Mouse (Mus musculus) layer of hippocampus, adult 9-10 months (tissue): ENCODE measurements at regions not wholly inside any gene's neighbourhood (a gene's known extent, or its start where the extent isn't known, plus 50 kb on each side); places are given as distances from the start of the nearest gene placed in this dataset.

Experiments
- DNase-seq: peaks from one replicate; pipeline ENCODE4 v3.0.0; 2022; ENCODE audit warnings: low spot score

DNA sequence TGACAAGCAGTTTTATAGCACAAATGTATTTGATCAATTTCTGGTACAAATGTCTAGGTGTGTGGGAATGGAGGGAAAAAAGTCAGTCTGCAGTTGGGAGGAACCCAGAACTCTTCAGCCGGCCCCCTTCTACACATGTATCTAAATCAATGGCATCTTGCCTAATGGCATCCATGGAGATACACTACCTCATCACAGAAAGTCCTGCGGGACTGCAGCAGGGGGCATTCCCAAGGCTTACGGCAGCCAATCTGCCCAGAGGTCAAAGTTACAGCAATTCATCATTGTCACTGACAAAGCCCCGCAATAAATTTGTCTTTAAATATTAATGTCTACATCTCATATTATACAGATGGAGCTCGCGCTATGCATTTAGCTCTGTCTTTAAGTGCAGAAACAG, 135.7 kb upstream of the Arhgap5 start:
- DNase-seq = no peak

DNA sequence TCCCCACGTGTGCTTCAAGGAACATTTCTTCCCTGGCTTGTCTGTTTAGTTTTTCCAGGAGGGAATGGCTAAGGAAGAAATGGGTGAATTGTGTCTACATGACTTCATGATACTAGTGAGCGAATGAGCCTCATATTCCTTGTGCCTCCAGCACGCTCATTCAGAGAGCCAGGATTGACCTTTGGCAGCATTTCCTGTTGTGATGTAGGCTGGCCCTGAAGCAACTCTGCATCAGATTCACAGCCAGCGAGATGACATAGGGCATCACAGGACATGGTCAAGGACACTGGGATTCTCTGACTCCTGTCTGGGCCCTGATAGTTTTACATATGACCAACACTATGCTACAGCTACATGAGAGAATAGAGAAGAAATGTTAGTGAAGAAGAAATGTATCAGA, 135.3 kb upstream of the Arhgap5 start:
- no peak for DNase-seq

DNA sequence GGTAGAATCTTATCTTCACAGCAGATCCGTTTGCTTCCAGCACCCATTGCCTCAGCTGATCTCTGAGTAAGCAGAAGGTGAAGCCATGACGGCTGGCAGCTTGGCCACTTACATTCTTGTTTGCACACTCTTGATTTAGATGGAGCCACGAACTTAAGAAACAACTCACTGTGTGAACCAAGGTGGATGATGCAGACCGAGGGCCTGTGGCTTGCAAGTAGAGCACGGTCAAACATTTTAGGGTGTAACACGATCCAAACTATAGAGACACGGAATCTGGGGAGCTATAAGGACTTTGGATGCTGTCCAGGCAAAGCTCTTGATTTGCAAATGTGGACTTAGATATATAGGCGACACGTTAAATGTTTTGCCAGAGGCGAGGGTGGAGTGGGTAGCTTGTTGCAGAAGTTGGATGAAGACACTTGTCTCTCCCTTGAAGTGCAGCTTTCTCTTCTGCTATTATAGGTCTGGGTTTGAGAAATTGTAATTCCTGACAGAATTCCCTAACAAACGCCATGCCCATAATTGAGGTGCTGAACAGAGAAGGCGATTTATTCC, 133.5 kb upstream of the Arhgap5 start:
- no peak for DNase-seq

DNA sequence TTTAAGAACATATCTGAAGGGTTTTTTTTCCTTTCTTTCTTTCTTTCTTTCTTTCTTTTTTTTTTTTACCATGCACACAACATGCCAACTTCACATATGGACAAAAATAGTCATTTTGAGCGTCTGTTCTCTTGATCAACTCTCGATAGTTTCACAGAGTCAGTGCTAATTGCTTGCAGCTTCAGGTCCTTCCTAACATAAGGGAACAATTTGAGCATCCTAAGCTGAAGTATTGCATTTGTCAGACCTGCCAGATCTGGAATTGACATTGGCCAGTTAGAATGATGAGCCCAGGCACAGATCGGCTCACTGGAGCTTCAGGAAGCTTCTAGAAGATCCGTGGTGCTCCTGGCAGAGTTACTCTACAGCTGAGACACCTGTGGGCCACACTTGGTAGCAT, 128.7 kb upstream of the Arhgap5 start:
- no peak for DNase-seq

DNA sequence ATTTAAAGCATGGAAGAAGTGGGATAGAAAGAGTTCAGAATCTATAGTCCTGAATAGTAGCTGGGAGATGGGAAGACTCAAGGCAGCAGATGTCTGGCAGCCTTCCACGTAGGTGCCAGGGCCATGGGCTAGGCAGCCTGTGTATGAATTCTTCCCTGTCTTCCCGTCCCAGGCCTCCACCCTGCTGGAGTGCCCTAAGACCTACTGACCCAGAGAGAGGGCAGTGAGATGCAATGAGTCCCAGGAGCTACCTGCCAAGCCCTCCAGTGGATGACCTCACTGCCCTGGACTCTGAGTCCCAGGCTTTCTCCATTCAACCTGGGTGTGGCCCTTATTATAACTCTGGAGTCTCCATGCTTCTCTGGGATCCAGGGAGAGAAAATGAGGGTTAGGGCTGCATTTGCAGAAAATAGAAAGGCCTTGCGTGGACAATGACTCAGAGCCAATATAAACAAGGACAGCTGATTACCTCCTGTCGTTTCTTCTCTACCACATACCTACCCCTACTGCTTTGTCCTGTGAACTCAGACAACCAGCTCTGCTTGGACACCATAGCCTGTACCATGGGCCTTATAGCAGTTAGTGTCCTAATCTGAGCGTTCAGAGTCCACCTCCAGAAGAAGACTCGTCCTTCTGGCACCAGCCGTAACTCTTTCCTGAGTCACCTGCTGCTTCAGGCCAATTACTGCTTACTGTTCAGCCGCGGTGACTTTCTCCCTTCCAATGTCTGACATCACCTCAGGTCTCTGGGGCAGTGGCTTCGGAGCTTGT, 126.9 kb upstream of the Arhgap5 start:
- no peak for DNase-seq

DNA sequence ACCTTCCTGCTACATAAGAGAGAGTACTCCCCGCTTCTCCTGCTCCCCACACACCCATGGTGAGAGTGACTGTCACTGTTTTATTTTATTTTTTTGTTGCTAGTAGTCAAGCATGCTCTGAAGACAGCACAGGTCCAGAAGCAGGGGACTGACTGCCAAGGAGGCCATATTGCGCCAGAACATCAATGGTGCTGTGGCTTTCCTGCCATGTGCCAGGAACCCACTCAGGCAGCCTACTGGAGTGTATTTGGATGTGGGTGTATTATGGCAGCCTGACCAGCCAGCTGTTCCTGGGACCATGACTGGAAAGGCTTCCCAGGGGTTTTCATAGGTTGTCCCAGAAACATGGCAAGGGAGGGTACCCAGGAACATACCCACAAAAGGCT, 126.3 kb upstream of the Arhgap5 start:
- DNase-seq = no peak

DNA sequence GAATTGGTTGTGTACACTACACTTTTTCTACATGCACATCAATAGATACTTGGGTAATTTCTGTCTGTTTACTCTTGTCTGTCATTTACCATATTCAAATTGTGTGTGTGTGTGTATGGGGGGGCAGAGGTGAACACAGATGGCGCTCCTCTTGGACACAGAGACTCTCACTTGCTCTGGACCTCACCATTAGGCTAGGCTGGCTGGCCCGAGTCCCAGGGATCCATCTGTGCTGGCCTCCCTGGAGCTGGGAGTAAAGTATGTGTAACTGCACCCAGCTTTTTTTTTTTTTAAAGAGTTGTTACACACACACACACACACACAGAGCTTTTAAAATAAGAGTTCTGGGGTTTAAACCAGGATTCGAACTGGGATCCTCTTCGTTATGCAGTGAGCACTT, 124.5 kb upstream of the Arhgap5 start:
- DNase-seq = no peak

DNA sequence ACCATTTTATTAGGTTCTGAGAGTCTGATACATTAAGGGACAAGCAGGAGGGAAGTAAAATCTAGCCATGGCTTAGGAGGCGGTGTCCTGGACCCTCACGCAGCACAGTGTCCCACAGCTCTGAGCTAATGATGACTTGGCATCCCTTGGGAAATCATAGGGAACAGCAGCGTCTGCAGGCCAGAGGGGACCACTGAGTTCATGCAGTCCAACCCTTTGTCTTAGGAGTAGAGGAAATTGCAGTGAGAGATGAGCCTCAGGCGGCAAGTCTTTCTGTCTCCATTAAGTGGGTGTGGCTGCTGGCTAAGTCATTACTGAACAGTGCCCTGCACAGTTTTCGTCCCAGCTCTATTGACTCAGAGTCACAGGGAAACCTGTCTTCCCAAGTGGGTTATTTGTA, 123.8 kb upstream of the Arhgap5 start:
- DNase-seq = no peak

DNA sequence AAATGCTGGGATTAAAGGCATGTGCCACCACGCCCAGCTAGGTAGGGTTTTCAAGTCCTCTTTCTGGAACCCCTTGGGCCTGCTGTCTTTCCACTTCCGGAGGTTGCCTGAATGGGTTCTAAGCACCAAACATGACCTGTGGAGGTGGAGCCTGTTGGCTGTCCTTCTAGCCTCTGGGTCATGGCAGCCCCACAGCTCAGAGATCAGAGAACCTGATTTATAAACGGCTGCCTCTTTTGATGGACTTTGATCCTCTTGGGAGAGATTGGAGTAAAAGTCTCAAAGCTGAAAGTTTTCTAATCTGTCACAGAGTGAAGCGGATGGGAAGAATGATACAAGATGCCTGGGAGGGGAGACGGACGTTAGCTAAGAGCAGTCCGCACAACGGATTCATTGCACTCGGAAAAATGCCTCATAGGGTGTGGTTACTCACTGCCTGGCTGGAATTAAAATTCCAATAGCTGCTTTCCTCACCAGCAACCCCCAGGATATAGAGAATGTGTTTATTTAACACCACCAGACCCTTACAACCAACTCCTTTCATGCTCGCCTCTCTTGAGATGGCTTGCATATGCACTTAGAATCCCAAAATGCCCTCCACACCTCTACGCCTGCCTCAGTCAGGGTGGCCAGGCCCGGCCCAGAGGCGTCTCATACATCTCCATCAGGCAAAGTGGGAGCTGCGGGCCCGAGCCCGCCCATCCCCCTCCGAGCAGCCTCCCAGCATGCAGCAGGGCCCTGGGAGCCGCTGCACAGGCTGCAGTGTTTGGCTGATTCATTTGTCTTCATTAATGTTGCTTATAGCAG, 122.4 kb upstream of the Arhgap5 start:
- no peak for DNase-seq

DNA sequence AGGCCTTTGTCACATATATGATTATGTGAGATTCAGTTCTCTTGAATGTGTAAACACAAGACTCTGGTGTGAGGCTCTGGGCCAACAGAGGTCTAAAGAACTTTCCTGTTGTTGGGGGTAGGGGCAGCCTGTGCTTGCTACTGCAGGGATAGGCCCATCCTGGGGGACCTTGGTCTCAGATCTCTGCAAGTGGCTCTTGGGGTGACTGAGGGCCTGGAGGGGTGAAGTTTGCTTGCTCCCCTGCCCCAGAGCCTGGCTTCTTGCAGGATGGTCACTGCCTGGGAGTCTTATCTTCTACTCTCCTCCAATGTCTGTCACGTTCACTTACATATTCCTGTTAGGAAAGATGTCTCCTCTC, 121.8 kb upstream of the Arhgap5 start:
- DNase-seq = no peak

DNA sequence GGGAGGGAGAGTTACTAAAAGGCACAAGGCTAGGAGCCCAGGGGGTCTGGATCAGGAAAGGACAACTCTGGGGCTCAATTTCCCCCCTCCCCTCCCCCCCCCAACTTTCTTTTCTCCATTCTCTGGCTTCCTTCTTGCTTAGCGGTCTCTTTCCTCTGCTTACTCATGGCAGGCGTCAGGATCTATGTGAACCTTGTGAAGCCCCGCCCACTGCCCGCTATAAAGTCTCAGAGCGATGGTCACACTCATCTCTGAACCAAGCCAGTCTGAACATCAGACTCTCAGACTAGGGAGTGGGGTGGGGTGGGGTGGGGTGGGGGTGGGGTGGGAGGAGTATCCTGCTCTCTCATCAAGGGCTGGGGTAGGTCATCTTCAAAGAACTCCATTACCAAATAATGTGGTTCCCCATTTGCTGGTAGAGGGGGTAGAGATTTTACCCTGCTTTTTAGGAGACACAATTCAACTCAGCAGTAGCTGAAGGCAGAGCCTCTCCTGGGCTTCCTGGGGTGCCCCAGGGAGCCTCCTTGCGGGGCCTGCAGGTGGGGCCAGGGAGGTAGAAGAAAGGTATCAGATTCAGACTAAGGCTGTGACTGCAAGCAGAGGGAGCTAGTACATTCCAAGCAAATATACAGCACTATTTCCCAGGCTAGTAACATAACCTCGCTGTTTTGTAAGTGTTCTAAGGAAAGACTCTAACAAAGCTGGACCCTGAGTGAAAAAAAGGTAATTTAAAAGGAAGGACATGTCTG, 120.8 kb upstream of the Arhgap5 start:
- no peak for DNase-seq

DNA sequence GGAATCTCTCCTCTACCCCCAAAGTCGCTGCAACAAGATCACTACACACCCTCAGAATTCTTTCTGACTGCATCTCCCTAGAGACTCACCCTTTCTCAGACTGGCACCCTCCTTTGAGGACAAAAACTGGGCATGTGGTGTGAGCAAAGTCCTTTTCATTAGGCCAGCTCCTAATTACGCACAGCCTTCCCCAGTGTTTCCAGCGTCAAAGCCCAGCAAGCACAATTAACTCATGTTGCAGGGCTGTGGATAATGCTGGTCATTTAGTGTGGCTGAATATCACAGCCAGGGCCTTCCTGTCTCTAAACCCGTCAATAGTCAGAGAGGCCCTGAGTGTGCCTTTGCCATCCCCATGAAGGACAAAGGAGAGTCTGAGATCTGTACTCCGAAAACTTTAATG, 114.2 kb upstream of the Arhgap5 start:
- no peak for DNase-seq

DNA sequence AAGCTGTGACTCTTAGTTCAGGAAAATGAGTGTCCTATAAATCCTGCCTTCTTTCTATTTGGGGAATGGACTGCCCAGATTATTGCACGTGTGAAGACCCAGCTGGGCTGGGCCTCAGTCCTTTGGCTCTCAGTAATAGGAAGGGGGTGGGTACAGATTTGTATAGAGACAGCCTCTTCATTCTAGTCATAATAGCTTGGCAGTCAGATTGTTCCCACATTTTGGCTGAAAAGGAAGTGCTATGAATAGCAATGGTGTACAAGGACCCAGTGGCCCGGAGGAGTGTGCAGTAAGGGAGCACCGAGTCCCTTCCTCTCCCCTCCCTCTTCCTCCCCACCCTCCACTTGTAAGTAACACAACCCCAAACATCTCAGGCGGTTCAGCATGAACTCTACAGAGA, 113.5 kb upstream of the Arhgap5 start:
- no peak for DNase-seq

DNA sequence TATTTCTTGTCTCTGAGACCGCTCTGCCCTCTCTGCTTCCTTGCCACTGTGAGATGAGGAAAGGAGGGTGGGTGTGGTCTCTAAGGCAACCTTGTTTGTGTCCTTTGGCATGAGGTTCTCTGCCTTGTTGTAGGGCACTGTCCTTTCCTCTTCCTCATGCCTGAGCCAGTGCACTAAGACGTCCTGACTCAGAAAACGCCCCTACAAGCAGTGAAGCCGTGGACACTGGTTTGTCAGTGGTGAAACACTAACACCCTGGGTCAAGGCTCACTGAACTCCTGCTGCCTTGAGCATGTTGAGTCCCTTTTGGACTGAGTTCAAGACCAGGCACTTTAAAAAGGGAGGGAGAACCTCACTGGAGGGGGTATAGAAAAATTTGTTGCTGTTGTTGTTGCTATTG, 111.1 kb upstream of the Arhgap5 start:
- no peak for DNase-seq

DNA sequence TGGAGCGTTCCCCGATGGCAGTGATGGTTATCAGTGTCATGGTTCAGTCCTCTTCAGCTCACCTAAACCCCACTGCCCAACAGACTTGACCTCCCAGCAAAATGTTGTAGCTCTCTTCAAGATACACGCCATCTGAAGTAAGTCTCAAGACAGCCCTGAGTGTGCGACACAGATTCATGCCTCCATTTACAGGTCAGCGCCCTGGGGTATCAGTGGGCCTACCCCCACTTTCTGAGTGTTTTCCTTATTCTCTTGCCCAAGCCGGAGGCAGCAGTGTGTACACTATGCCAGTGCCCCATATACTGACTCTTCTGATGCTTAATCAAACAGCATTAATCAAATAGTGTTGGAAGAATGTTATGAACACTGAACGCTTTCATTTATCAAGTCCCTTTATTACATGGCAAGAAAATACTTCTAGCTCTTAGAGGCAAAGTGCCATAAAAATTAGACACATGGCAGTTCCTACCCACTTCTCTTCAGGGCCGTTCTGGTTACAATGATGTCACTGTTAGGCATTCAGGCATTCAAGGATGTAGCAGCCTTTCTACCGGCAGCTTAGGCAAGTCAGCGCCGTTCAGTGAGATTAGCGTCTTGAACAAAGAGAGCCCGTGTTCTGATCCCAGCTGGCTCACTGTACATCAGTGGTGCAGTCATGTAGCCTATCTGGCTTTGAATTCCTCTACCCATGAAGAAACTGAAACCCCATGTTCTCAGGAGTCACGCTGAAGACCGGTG, 109.6 kb upstream of the Arhgap5 start:
- DNase-seq = no peak

DNA sequence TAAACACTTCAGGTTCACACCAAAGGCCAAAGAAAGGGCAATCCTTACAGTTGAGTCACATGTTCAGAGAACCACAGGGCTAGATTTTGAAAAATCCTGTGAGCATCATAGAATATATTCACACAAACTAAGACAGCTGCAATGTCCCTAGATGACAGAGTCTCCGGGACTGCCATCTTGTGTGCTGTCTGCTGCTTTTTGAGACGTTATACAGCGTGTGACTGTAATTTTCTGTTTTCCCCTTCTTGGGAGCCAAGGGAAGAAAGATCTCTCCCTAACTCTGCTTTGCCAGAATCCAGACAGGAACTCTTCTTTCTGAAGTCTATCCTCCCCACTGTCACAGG, 109.1 kb upstream of the Arhgap5 start:
- DNase-seq = no peak

DNA sequence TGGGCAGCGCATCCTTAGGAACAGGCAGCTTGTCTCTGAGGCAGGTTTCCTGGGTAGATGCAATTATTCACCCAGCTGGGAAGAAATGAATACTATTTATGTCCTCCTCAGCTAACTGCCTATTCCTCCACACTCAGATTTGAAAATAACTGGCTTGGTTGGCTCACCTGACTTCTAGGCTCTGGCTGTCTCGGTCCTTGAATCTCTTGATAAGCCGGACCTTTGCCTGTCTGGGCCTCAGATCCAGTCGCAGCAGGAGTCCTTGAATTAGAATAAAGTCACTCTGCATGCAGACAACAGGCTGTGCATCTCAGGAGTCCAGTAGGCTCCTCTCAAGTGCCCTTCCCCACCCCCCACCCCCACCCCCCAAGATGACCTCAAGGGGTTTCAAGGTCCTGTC, 108.7 kb upstream of the Arhgap5 start:
- DNase-seq = no peak

DNA sequence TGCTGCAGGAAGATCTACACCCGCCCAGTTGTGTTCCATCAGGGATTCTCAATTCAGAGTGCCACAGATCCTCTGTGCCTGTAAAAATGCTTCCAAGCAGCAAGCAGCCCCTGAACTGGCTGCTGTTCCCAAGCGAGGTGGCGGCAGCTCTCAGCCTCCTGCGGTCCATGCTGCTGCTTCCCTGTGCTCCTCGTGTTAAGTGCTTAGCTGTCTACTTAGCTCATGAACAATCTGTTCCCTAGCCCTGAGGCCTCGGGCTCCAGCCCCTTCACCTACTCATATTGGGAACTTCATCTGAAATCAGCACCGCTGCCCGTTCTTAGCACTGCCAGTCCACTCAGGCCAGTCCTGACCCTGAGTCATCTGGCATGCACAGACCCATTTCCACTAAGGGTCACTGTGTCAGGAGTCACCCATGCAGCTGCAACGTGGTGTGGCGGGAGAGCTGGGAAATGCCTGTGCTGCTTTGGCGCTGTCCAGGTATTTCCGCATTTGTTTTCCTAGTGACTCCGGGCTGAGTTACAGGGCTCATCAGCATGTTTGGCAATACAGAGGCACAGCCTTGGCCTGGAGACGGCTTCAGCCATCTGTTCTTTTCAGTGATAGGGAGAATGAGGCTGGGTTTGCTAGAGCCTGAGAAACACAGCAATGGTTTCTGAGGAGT, 107.5 kb upstream of the Arhgap5 start:
- DNase-seq = peak; percentile 71

DNA sequence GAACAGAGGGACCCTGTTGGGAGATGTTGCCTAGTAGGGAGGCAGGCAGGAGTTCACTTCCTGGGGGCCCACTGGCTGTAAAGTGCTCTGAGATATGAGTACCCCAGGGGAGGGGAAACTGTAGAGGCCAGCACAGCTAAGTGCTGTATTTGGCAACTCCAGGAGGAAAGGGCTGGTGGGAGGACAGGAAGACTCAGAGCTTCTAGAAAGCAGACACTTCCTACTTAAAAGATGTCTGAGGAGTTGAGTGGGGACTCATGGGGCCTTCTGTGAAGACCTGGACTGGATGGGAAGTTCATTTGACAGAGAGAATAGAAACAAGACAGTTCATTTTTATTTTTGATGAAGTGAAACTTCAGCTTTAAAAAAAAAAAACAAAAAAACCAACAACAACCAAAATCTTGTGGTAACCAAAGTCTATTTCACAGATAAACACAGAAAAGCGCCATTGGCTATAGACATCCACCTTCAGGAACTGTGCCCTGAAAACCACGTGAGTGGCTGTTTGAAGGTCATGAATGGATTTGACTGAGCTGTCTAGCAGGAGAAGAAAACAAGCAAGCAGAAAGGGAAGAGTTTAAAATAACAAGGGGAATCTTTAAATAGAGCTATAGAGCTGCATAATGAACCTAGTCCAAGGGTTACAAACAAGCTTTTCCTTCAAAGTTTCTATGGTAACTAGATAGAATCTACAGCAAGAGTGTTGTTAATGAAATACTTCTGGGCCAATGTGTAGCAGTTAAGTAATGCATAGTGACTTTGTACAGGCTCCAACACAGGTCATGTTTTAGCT, 105.9 kb upstream of the Arhgap5 start:
- DNase-seq = no peak

DNA sequence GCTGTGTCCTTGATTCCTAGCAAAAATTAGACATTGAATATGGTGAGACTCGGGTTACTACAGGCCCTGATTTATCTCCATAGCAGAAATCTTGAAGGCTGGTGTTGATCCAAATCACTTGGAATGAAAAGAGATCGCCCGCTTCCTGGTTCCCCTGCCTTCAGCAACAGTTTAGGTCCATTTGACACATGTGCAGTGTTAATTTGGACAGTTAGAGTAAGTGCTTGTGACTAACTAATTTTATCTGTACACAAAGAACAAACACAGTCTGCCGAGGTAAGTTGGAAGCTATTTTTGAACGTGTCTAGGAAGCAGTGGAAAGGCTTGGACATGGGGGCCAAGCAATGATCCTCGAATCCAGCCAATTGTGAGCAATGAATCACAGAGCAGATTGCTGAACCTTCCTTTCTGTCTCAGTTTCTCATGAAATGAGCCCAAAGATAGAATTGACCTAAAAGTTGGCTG, 105.2 kb upstream of the Arhgap5 start:
- DNase-seq = no peak

DNA sequence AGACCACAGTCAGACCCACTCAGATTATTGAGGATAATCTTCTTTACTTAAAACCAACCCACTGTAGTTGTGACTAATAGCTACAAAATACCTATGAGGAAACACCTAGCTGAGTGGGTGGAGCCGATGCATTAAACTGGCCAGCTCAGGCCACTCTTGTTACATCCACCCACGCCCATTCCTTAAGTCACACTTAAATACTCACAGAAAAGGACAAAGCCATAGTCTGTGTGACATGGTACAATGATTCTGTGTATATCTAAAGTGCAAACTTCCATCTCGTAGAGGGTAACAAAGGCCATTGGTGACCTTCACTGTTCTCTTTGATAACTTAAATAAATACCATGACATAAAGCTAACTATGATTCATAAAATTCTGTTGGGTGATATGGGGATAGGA, 103.7 kb upstream of the Arhgap5 start:
- no peak for DNase-seq
